Mouse (Mus musculus) cerebellum, adult 2 months (tissue): ENCODE results near the gene Ddx56. TPM values are rescaled to one million over a fixed set of nuclear protein-coding genes. Genes with fewer than 3 reads are reported as not detected.
"Not testable (repeated sequence)": the region's sequence is repeated elsewhere in the genome, so short reads cannot be mapped to it uniquely, and the experiment has no call there.

Experiments used
- DNase-seq, 2 experiments: peaks; one replicate each; pipeline ENCODE4 v3.0.0; 2021
- H3K27ac ChIP-seq: fragments of 200-500 bp; 2 replicates; pipeline ENCODE4 v1.5.1; 2012; ENCODE audit warnings: low read length, control low read depth, inconsistent platforms; ENCODE audit not compliant: insufficient read depth
- H3K27me3 ChIP-seq: fragments of 200-500 bp; 2 replicates; pipeline ENCODE4 v1.6.1; 2012; ENCODE audit warnings: inconsistent platforms, mild to moderate bottlenecking, low read length, moderate library complexity; ENCODE audit not compliant: control insufficient read depth, insufficient read depth
- H3K4me1 ChIP-seq: fragments of 200-500 bp; 2 replicates; pipeline ENCODE4 v1.6.1; 2011; ENCODE audit warnings: low read length; ENCODE audit not compliant: control insufficient read depth, insufficient read depth
- H3K4me3 ChIP-seq: fragments of 200-500 bp; replicated peaks from 2 replicates; pipeline ENCODE3; 2011; ENCODE audit warnings: mild to moderate bottlenecking, low read depth, low read length, control low read depth; ENCODE audit not compliant: insufficient read depth
- CTCF ChIP-seq: fragments of 200-500 bp; IDR thresholded peaks from 2 replicates; pipeline ENCODE4 v1.5.1; 2011; ENCODE audit warnings: low read depth, mild to moderate bottlenecking, control low read depth, low read length, moderate library complexity, borderline replicate concordance; ENCODE audit not compliant: insufficient read depth
- POLR2A ChIP-seq: fragments of 200-500 bp; IDR thresholded peaks from 2 replicates; pipeline ENCODE4 v1.6.1; 2011; ENCODE audit warnings: low read length, control low read depth, borderline replicate concordance; ENCODE audit not compliant: insufficient read depth
- WGBS: fragments of 180-500 bp; shearing (Covaris S2); methylation state at CpG from one replicate; pipeline ENCODE4 v1.1.7; 2018; 5-methylcytosine and 5-hydroxymethylcytosine counted together
- polyA plus RNA-seq: library from polyadenylated mRNA; depleted of rRNA; stranded (reverse); fragments of >200 nt; gene quantifications from 2 replicates; pipeline ENCODE4 v1.2.3, GENCODE M21; 2012

The Ddx56 gene
- polyA plus RNA-seq, 1 experiment, result 48.5 TPM

DNA sequence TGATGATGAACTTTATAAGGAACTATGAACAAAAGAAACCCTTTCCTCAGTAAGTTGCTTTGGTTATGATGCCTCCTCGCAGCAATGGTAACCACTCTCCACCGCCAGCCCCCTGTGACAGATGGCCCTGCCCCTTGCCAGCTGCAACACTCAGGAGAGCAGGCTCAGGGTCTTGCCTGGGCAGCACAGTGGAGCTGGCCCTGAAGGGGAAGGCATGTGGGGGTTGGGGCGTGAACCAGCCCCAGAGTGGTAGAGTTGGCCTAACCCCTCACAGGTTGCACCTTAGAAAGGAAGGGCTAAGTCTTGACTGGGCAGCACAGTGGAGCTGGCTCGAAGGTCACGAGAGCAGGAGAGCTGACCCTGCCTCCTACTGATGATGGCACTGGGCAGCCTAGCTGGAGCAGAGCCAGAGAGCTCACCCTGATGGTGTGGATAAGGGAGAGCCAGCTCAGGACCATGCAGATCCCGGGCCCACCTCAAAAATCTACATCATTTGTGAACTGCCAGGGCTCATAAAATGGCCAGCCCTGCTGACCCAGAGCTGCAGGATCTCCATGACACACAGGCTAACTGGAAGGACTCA, 11.0 kb downstream of the Ddx56 start:
- no peak for TF ChIP-seq CTCF
- no peak for TF ChIP-seq POLR2A
- DNase-seq, result no peak
- no peaks in the 10 kb centered on the region for H3K27me3 ChIP-seq
- H3K4me3 ChIP-seq, result no peak overlapping the region
- no peak overlapping the region for H3K27ac ChIP-seq
- H3K4me1 ChIP-seq, result no peaks in the 10 kb centered on the region
- 38% methylated on average over 6 of the region's 6 CpGs for WGBS

DNA sequence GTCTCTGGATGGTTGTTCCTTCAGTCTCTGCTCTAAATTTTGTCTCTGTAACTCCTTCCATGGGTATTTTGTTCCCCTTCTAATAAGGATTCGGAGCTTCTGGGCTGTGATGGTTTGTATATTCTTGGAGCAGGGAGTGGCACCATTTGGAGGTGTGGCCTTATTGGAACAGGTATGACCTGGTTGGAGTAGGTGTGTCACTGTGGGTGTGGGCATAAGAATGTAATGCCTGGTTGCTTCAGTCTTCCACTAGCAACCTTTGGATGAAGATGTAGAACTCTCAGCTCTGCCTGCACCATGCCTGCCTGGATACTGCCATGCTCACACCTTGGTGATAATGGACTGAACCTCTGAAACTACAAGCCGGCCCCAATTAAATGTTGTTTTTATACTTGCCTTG, 13.0 kb downstream of the Ddx56 start:
- not testable (repeated sequence) for H3K27ac ChIP-seq, H3K4me1 ChIP-seq, H3K4me3 ChIP-seq, DNase-seq, H3K27me3 ChIP-seq
- WGBS, result 90% methylated on average over 2 of the region's 2 CpGs

DNA sequence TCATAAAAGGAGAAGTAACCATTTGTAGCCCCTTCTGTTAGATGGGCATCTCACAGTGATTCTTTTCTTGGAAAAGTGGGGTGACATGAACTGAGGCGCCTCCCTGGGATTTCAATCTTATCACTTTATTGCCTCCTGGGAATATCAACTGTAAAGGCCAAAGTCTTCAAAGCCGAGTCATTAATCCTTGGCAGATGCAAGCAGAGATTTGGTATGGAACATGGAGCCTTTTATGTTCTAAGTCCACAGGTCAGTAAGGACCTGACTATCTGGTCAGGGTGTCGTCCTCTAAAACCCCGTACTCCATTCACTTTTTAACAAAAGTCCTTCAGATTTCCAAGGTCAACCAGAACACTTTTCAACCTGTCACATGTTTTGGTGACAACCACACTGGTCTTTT, 14.7 kb downstream of the Ddx56 start:
- WGBS, result 87% methylated on average over 4 of the region's 4 CpGs
- no peak overlapping the region for H3K27ac ChIP-seq
- TF ChIP-seq POLR2A, result no peak
- TF ChIP-seq CTCF, result no peak
- no peak for DNase-seq
- no peak overlapping the region for H3K4me3 ChIP-seq
- no peaks in the 10 kb centered on the region for H3K4me1 ChIP-seq
- H3K27me3 ChIP-seq, result no peaks in the 10 kb centered on the region

DNA sequence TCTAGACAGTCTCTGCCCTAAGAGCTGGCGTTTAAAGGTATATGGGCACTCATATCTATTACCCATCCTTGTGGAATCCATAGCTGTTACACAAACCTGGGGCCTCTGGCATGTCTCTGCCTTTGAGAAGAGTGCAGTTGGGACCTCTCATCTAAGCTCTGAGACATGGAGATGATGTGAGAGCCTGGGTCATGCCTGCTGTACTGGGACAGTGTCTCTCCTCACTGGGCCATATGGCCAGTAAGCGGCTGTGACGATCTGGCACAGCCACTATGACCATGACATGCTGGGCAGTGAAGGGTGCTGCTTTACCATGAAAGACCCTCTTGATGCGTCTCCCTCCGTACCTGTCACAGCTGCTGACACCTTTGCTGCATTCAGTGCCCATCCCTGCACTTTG, 15.3 kb downstream of the Ddx56 start:
- WGBS, result 85% methylated on average over 5 of the region's 5 CpGs
- no peak overlapping the region for H3K27ac ChIP-seq
- no peak for DNase-seq
- H3K4me3 ChIP-seq, result no peak overlapping the region
- no peaks in the 10 kb centered on the region for H3K4me1 ChIP-seq
- no peaks in the 10 kb centered on the region for H3K27me3 ChIP-seq
- TF ChIP-seq CTCF, result no peak
- TF ChIP-seq POLR2A, result no peak

DNA sequence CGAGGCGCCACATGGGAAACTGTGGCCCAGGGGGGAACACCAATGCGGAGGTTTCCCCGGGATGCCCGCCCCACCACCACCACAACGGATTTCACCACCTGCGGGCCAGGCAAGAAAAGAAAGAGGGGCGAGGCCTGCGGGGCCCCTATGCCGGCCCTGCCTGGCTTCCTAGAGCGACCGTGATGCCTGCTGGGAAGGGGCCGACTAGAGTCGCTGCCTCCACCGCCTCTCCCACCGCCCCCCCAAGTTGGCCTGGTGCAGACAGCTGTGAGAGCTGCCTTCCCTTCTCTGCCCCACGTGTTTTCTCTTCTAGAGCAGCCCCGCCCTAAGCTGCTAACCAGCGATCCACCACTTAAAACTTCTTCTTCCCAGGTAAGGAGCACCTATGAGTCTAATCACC, 22.9 kb downstream of the Ddx56 start:
- H3K27ac ChIP-seq, result no peak overlapping the region
- 40% methylated on average over 19 of the region's 19 CpGs for WGBS
- no peaks in the 10 kb centered on the region for H3K27me3 ChIP-seq
- H3K4me3 ChIP-seq, result no peak overlapping the region
- no peak for TF ChIP-seq POLR2A
- TF ChIP-seq CTCF, result no peak
- no peak for DNase-seq
- H3K4me1 ChIP-seq, result no peaks in the 10 kb centered on the region

DNA sequence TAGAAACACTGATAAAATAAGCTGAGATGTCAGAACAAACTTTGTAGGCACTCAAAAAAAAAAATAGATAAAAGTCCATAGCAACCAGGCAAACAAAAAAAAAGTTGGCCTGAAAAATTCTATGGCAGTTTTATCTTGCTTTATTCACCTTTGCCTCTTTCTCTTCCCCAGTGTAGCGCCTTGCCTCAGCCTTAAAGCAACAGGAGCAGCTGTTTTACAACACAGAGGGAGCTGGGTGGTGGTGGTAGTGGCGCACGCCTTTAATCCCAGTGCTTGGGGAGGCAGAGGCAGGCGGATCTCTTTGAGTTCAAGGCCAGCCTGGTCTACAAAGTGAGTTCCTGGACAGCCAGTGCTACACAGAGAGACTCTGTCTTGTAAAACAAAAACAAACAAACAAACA, 34.5 kb downstream of the Ddx56 start:
- no peaks in the 10 kb centered on the region for H3K27me3 ChIP-seq
- no peak overlapping the region for H3K4me3 ChIP-seq
- no peak overlapping the region for H3K27ac ChIP-seq
- no peak for DNase-seq
- TF ChIP-seq POLR2A (no peak), CTCF (no peak)
- 84% methylated on average over 4 of the region's 4 CpGs for WGBS
- H3K4me1 ChIP-seq, result no peaks in the 10 kb centered on the region

DNA sequence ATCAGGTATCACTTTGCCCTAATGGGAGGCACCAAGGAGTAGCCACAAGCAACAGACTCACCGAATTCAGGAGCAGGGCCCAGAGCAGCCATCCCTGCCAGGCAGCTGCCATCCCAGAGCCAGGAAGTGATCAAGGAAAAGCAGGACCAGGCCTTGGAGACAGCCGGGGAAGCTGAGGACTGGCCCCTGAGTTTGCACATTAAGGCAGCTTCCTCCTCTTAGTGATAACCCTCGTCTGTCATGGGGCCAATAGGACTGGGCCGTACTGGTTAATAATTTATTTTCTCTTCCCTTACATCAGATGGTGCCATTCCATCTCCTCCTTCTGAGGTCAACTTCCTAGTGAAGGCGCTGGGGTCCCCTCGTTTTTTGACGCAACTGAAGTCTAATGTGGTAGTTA, 37.6 kb downstream of the Ddx56 start, which contains the start of gene Npc1l1:
Gene Npc1l1 (minus strand): TSS at position 132 of the 400 bp plus-strand sequence.
- 85% methylated on average over 7 of the region's 7 CpGs for WGBS
- TF ChIP-seq POLR2A, result no peak
- no peak for TF ChIP-seq CTCF
- Histone ChIP-seq H3K27ac (no peak within 1 kb of the TSS), H3K4me3 (no peak within 1 kb of the TSS), H3K4me1 (no peaks in the 10 kb centered on the region), H3K27me3 (no peaks in the 10 kb centered on the region)
- no peak for DNase-seq

DNA sequence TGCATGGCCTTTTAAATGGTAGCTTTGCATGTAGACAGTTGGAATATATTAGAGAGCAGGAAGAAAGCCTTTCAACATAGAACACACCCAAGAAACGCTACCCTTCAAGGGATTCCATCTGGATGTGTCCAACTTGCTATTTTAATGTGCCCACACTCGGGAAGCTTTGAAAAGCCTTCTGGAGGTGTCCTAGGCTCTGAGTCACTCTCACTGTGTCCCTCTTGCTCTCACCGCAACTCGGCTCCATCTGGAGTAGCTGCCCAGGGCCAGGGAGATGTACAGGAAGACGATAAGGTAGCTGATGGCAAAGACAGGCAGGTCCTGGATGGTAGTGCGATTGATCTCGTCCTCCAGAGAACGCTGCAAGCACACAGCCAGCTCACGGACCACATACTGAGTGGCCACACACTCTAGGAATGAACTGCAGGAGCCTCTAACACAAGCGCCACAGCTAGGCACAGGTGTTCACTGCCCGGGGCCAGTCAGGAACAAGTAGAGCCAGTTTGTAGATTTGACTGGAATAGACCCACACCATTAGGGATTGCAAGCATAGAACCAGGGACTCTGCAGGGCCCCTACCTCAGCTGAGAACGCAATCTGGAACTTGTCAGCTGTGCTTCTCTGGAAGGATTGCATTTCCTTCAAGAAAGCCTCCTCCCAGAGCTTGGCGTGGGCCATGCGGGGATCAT, 42.9 kb downstream of the Ddx56 start:
- no peak overlapping the region for H3K4me3 ChIP-seq
- no peak for DNase-seq
- no peak for TF ChIP-seq POLR2A
- TF ChIP-seq CTCF, result no peak
- 77% methylated on average over 14 of the region's 14 CpGs for WGBS
- H3K27me3 ChIP-seq, result no peaks in the 10 kb centered on the region
- no peak overlapping the region for H3K27ac ChIP-seq
- no peaks in the 10 kb centered on the region for H3K4me1 ChIP-seq

DNA sequence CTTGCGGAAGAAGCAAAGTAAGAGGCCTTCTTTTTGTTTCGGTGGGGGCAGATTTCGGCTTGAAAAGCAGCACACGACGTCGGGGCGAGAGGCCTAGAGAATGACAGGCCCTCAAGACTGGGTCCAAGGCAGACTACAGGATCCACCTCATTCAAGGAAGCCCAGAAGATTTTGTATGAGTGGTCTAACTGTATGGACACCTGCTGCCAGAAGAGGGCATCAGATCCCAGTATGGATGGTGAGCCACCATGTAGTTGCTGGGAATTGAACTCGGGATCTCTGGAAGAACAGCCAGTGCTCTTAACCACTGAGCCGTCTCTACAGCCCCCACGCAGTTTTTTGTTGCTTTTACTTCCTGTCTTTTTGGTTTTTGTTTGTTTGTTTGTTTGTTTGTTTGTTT, 45.4 kb downstream of the Ddx56 start:
- Histone ChIP-seq H3K27me3 (no peaks in the 10 kb centered on the region), H3K4me1 (no peaks in the 10 kb centered on the region), H3K4me3 (no peak overlapping the region), H3K27ac (no peak overlapping the region)
- DNase-seq, result no peak
- 94% methylated on average over 10 of the region's 10 CpGs for WGBS
- no peak for TF ChIP-seq POLR2A
- TF ChIP-seq CTCF, result no peak
